In genomic region chr1:187606271-187607040, GRCm38 (mm10) we compare ENCODE assay signal across 12 mouse cellular contexts. TPM values are rescaled to one million over a fixed set of nuclear protein-coding genes. Genes with fewer than 3 reads are reported as not detected.
A peak's percentile ranks its signal among the peaks of the same experiment; 100 is the strongest.
DNase-seq lines count a peak whose midpoint lies in the region; ATAC-seq and TF ChIP-seq lines count a peak whose summit lies in the region.
"Had no signal": no experiment of that assay in that cellular context is flagged by ENCODE, and none has a peak within 500 bp of the region (broad histone marks: within the 10 kb centered on the region; RNA-seq: fewer than 3 reads in every experiment).

No protein-coding gene starts in this region.

- H3K27me3 ChIP-seq in heart, adult 2 months (ENCODE audit: control insufficient read depth, insufficient read depth, low read length), result peaks cover 7% of the 10 kb centered on the region
- H3K27me3 ChIP-seq in forebrain, embryonic 15.5 days, result peaks cover 79% of the 10 kb centered on the region
- peaks cover 88% of the 10 kb centered on the region for H3K27me3 ChIP-seq in limb, embryonic 12.5 days
- peaks cover 86% of the 10 kb centered on the region for H3K27me3 ChIP-seq in liver, embryonic 12.5 days (replicated peaks)
- peaks cover 84% of the 10 kb centered on the region for H3K27me3 ChIP-seq in liver, embryonic 11.5 days (replicated peaks; ENCODE audit: control insufficient read depth, insufficient read depth, low read length)

- no peaks in the 10 kb centered on the region for H3K4me1 ChIP-seq in heart, adult 2 months (ENCODE audit: control insufficient read depth, insufficient read depth, low read length)
- H3K4me1 ChIP-seq in forebrain, embryonic 15.5 days, result peaks cover 68% of the 10 kb centered on the region
- peaks cover 59% of the 10 kb centered on the region for H3K4me1 ChIP-seq in limb, embryonic 12.5 days (replicated peaks)
- peaks cover 4% of the 10 kb centered on the region; the same call in 1 of the 2 replicates for H3K4me1 ChIP-seq in liver, embryonic 12.5 days
- no peaks in the 10 kb centered on the region for H3K4me1 ChIP-seq in liver, embryonic 11.5 days (replicated peaks; ENCODE audit: control insufficient read depth, insufficient read depth, low read length)

- no peak for TF ChIP-seq CTCF in heart, adult 2 months (IDR thresholded peaks at IDR 0.05)
- TF ChIP-seq CTCF in brain, embryonic 14.5 days (IDR thresholded peaks at IDR 0.05; ENCODE audit: borderline replicate concordance, extremely low read depth, insufficient read depth, insufficient read length), result no peak

- intact Hi-C loops in heart, adult 2 months (cut with DNase I), result loop anchor here (10.0 kb wide), 1 partner anchor 158 kb away; no protein-coding TSS in a partner anchor

- H3K27ac ChIP-seq in heart, adult 2 months, result no peak overlapping the region
- no peak overlapping the region for H3K27ac ChIP-seq in forebrain, embryonic 15.5 days (replicated peaks)
- no peak overlapping the region for H3K27ac ChIP-seq in limb, embryonic 12.5 days
- no peak overlapping the region for H3K27ac ChIP-seq in liver, embryonic 12.5 days
- no peak overlapping the region for H3K27ac ChIP-seq in liver, embryonic 11.5 days (ENCODE audit: low read depth, low read length)
- H3K27ac ChIP-seq: embryonic facial prominence, embryonic 12.5 days had no signal

- no peak for TF ChIP-seq EP300 in heart, adult 2 months (IDR thresholded peaks at IDR 0.05; ENCODE audit: insufficient read depth, low read depth, low read length)

- no peaks in the 10 kb centered on the region for H3K79me2 ChIP-seq in heart, adult 2 months (replicated peaks; ENCODE audit: control insufficient read depth, insufficient read depth, low read length)

- WGBS in heart, adult 2 months, result 34% methylated on average over 23 of the region's 23 CpGs
- 7% methylated on average over 23 of the region's 23 CpGs for WGBS in forebrain, embryonic 15.5 days
- 3% methylated on average over 23 of the region's 23 CpGs for whole genome bisulfite sequencing in limb, embryonic 12.5 days
- 8% methylated on average over 23 of the region's 23 CpGs for WGBS in liver, embryonic 12.5 days (ENCODE audit: insufficient replicate concordance)
- 5% methylated on average over 23 of the region's 23 CpGs for WGBS in liver, embryonic 11.5 days

- ATAC-seq in forebrain, embryonic 15.5 days (replicated peaks), result no peak
- no peak for ATAC-seq in limb, embryonic 12.5 days (ENCODE audit: insufficient number of reproducible peaks, insufficient read depth, low FRiP score, low TSS enrichment, low read depth)
- ATAC-seq in liver, embryonic 12.5 days, result no peak
- ATAC-seq in liver, embryonic 11.5 days (replicated peaks; ENCODE audit: low FRiP score), result no peak

- no peak for TF ChIP-seq POLR2A in heart, adult 2 months (IDR thresholded peaks at IDR 0.05; ENCODE audit: insufficient read depth, low read depth, low read length)
- TF ChIP-seq POLR2A in brain, embryonic 14.5 days (IDR thresholded peaks at IDR 0.05; ENCODE audit: borderline replicate concordance, extremely low read depth, insufficient read depth, insufficient read length, poor library complexity, severe bottlenecking), result no peak

- no peaks in the 10 kb centered on the region for H3K9me3 ChIP-seq in forebrain, embryonic 15.5 days
- no peaks in the 10 kb centered on the region for H3K9me3 ChIP-seq in limb, embryonic 12.5 days
- H3K9me3 ChIP-seq in liver, embryonic 12.5 days (replicated peaks), result no peaks in the 10 kb centered on the region
- no peaks in the 10 kb centered on the region for H3K9me3 ChIP-seq in liver, embryonic 11.5 days (ENCODE audit: control insufficient read depth, low read length)
- H3K9me3 ChIP-seq: embryonic facial prominence, embryonic 12.5 days had no signal

- peak; percentile 46 for DNase-seq in heart, adult 11 months
- no peak for DNase-seq in heart, adult 2 months
- DNase-seq in brain, embryonic 14.5 days (ENCODE audit: low read depth), result peak; percentile 39
- no peak for DNase-seq in liver, embryonic 11.5 days (ENCODE audit: low spot score)
- DNase-seq in natural killer cell, adult 2 months (ENCODE audit: low spot score in 2 of 2), result no peak
- DNase-seq: gastrocnemius, postnatal 10 days had no signal

- H3K4me2 ChIP-seq in forebrain, embryonic 15.5 days (replicated peaks), result 0 out of 2 replicates have a peak overlapping the region, but pooled peaks have one; percentile 21
- H3K4me2 ChIP-seq in limb, embryonic 12.5 days, result no peak overlapping the region
- no peak overlapping the region for H3K4me2 ChIP-seq in liver, embryonic 12.5 days
- H3K4me2 ChIP-seq in liver, embryonic 11.5 days, result no peak overlapping the region

- H3K36me3 ChIP-seq in heart, adult 2 months (ENCODE audit: control insufficient read depth, insufficient read depth, low read length), result no peaks in the 10 kb centered on the region
- H3K36me3 ChIP-seq in forebrain, embryonic 15.5 days, result no peaks in the 10 kb centered on the region
- H3K36me3 ChIP-seq in limb, embryonic 12.5 days, result no peaks in the 10 kb centered on the region
- no peaks in the 10 kb centered on the region for H3K36me3 ChIP-seq in liver, embryonic 12.5 days
- H3K36me3 ChIP-seq in liver, embryonic 11.5 days (ENCODE audit: control insufficient read depth, insufficient read depth, low read length), result no peaks in the 10 kb centered on the region
- H3K36me3 ChIP-seq: embryonic facial prominence, embryonic 12.5 days; G1E had no signal

- H3K9ac ChIP-seq in heart, adult 2 months (ENCODE audit: low read depth, low read length), result no peak overlapping the region
- H3K9ac ChIP-seq in forebrain, embryonic 15.5 days (replicated peaks), result no peak overlapping the region
- no peak overlapping the region for H3K9ac ChIP-seq in limb, embryonic 12.5 days (replicated peaks)
- H3K9ac ChIP-seq in liver, embryonic 12.5 days, result no peak overlapping the region
- H3K9ac ChIP-seq in liver, embryonic 11.5 days (ENCODE audit: low read depth, low read length), result no peak overlapping the region
- H3K9ac ChIP-seq: embryonic facial prominence, embryonic 12.5 days had no signal

- no peak overlapping the region for H3K4me3 ChIP-seq in heart, adult 2 months
- peak overlapping the region; percentile 5 for H3K4me3 ChIP-seq in forebrain, embryonic 15.5 days
- H3K4me3 ChIP-seq in limb, embryonic 12.5 days (replicated peaks), result peak overlapping the region; percentile 3; the same call in 1 of the 2 replicates
- H3K4me3 ChIP-seq in liver, embryonic 12.5 days, result no peak overlapping the region
- no peak overlapping the region for H3K4me3 ChIP-seq in liver, embryonic 11.5 days (ENCODE audit: low read depth, low read length)
- H3K4me3 ChIP-seq: embryonic facial prominence, embryonic 12.5 days had no signal

RNA-seq across cellular contexts. Expression of gene Esrrg, which starts 2.1 kb away (rescaled TPM):
- 10 to 100 TPM; 45.2 to 48.5 TPM for total RNA-seq in heart, adult 2 months (2021)
- polyA plus RNA-seq in heart, adult 2 months (2012; rRNA removed), result 14.0 and 26.0 TPM in 2 replicates
- 16.0 and 31.4 TPM in 2 replicates for polyA plus RNA-seq in brain, embryonic 14.5 days (2012; rRNA removed)
- 8.6 and 9.9 TPM in 2 replicates for polyA plus RNA-seq in forebrain, embryonic 15.5 days (2015; fragmentation: Nextera tagmentation; extraction: Ambion mirVana)
- 1.6 and 1.9 TPM in 2 replicates for polyA plus RNA-seq in limb, embryonic 12.5 days (2016; fragmentation: Nextera tagmentation; extraction: Ambion mirVana)
- polyA plus RNA-seq in liver, embryonic 12.5 days (2016; fragmentation: Nextera tagmentation; extraction: Ambion mirVana), result 0.07 and 0.25 TPM in 2 replicates
- 0.55 and 0.95 TPM in 2 replicates for polyA plus RNA-seq in liver, embryonic 11.5 days (2014; fragmentation: Nextera tagmentation; extraction: Ambion mirVana)
- total RNA-seq: monocyte, adult 5-6 weeks had no signal
- polyA plus RNA-seq: G1E had no signal

Comparison
In these comparisons a context has a peak if more than half of its experiments do, and no peak if none do; other contexts are left out.
1. DNase-seq: peak in heart, adult 11 months (single experiment) and brain, embryonic 14.5 days (single experiment); none in heart, adult 2 months (0 of 2), liver, embryonic 11.5 days (single experiment) and natural killer cell, adult 2 months (0 of 2).
2. H3K4me3 ChIP-seq: peak in forebrain, embryonic 15.5 days (single experiment) and limb, embryonic 12.5 days (single experiment); none in heart, adult 2 months (single experiment), liver, embryonic 12.5 days (single experiment) and liver, embryonic 11.5 days (single experiment).